Mouse (Mus musculus) WW6 (cell line): ENCODE measurements around the gene Gm6803.
"Not testable (repeated sequence)": the region's sequence is repeated elsewhere in the genome, so short reads cannot be mapped to it uniquely, and the experiment has no call there.

Experiments
- DNase-seq: peaks from one replicate; pipeline ENCODE4 v3.0.0-alpha.2; 2013; ENCODE audit warnings: low read depth, low spot score

Gene Gm6803

GRCm38 (mm10) chr12:88018671-88019070, at the start of gene Gm6803:
Gene Gm6803 (minus strand): TSS chr12:88018771.
- DNase-seq, result not testable (repeated sequence)

GRCm38 (mm10) chr12:88045226-88045625, 26.7 kb upstream of the Gm6803 start:
- not testable (repeated sequence) for DNase-seq

DNA sequence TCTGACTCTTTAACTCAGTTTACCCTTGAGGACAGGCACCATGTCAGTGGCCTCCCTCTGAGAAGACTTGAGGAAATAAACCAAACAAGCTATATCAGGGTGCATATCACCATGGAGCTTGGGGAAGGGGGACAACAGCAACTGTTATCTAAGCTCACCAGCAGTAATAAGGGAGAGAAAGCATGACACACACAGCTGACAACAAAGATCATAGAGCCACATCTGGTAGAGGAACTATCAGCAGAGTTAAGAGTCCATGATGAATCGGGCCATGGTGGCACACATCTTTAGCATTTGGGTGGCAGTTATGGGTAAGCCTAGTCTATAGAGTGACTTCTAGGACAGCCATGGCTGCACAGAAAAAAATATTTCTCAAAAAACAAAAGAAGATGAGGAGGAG, 21.1 kb upstream of the Gm6803 start:
- DNase-seq, result not testable (repeated sequence)

DNA sequence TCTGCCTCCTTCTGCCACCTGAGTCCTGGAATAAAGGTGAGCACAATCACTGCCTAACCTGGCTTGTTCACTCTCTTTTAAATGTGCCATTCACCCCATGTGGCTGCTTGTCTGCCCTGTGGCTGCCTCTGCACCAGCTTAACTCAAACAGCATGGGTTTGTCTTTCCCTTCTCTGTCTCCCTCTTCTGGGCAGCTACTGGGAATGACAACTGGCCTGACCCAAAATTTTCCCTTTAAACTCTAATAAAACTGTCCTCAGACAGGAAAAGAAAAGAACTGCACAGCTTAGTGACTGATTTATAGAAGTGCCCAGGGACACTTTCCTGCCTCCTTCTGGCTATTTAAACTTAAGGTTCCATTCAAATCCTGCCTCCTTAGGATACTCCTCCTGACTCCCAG, 20.5 kb upstream of the Gm6803 start:
- not testable (repeated sequence) for DNase-seq

DNA sequence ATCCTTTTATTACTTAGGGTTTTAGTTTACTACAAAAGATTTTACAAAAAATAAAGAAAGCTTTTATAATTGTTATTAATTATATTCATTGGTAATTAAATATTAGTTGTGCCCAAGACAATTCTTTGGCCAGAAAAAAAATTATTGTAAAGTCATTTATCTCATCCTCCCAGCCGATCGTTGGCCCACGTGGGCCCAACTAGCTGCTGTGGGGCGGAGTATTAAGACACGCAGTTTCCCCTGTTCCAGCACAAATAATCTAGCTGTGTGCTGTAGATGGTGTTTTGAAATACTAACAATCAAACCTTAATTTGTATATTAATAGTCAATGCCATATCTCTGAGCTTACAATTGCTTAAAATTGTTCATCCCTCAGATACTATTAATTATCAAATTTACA, 13.7 kb upstream of the Gm6803 start:
- DNase-seq, result not testable (repeated sequence)

DNA sequence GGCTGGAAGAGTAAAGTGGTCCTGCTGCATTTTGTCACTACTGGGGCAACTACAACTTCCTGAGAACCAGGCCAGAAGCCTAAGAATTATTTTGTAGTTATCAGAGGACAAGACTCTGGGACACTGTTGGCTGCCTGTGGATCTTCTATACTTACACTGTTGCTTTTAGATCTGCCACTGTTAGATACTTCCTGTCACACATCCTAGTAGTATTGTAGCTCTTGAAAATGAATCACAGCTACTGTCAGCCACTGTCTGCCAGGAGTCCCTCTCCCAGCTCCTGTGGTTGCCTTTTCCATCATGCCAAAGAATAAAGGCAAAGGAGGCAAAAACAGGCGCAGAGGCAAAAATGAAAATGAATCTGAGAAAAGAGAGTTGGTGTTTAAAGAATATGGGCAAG, 8.1 kb upstream of the Gm6803 start, which contains the start of gene Gm2056:
Gene Gm2056, plus strand, starts transcription at position 301 of the 400 bp plus-strand sequence.
- DNase-seq, result not testable (repeated sequence)

DNA sequence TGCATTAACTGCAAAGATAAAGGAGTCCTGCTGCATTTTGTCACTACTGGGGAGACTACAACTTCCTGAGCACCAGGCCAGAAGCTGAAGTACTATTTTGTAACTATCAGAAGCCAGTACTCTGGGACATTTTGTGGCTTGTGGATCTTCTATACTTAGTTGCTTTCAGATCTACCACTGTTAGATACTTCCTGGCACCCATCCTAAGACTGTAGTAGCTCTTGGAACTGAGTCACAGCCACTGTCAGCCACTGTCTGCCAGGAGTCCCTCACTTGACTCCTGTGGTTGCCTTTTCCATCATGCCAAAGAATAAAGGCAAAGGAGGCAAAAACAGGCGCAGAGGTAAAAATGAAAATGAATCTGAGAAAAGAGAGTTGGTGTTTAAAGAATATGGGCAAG, 7.0 kb downstream of the Gm6803 start, which contains the start of gene Gm2075:
Gene Gm2075, plus strand, starts transcription at position 301 of the 400 bp plus-strand sequence.
- DNase-seq, result not testable (repeated sequence)

- DNase-seq, result not testable (repeated sequence)
Measured at GRCm38 (mm10) chr12:88004118-88004517, 14.5 kb downstream of the Gm6803 start.

DNA sequence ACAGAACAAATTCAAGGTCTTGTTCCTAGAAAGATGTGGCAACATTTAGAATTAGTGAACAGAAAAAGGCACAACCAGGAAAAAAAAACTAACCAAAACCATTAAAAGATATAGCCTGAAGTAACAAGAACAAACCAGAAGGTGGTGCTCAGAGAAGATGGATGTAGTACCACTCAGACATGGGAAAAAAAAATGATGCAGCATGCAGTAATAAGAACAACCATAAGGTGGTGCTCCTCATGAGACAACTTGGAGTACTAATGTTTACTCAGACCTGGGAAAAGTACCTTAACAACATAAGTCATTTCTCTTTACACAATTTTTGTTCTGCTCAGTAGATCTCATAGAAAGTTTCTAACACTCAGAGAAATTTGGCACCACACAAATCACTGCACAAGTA, 34.6 kb downstream of the Gm6803 start:
- peak; percentile 9 for DNase-seq
